Mouse (Mus musculus): ENCODE results near the gene Irf8.

DNA sequence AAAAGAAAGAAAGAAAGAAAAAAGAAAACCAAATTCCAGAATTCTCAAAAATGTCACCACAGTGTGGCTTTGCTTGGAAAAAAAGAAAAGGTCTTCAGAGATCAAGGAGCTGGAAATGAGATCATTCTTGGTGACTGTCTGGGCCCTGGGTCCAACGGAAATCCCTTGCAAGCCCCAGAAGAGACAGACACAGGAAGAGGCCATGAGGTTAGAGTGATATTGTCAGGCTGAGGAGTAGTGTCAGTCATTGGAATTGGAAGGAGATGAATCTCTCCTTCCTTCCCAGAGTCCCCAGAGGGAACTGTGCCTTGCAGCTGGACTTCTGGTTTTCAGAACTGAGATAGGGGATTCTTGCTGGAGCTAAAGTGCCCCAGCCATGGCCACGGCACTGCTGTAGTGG lies 36.6 kb upstream of the Irf8 start:
- TF ChIP-seq POLR2A (IDR thresholded peaks at IDR 0.05; ENCODE audit: borderline replicate concordance, control insufficient read depth, low read depth, low read length) (no peak), CTCF (IDR thresholded peaks at IDR 0.05; ENCODE audit: control insufficient read depth, insufficient read depth, low read length) (no peak)
